Mouse (Mus musculus) limb, embryonic 11.5 days (tissue): ENCODE results near the gene Cdh23. TPM values are rescaled to one million over a fixed set of nuclear protein-coding genes. Genes with fewer than 3 reads are reported as not detected.

Source experiments
- ATAC-seq: fragments of 200-750 bp; cut with Nextera tagmentation; 2 replicates; pipeline ENCODE4 v1.8.0; 2017; ENCODE audit warnings: low read depth; ENCODE audit not compliant: insufficient number of reproducible peaks, low FRiP score, low TSS enrichment
- DNase-seq: peaks from one replicate; pipeline ENCODE4 v3.0.0-alpha.2; 2015; ENCODE audit warnings: low spot score
- H3K27ac ChIP-seq: fragments of 300-500 bp; sonication (generic); replicated peaks from 2 replicates; pipeline ENCODE4 v1.5.1; 2014; ENCODE audit warnings: low read depth, mild to moderate bottlenecking, low read length
- H3K27me3 ChIP-seq: fragments of 300-500 bp; sonication (generic); 2 replicates; pipeline ENCODE4 v1.6.1; 2014; ENCODE audit warnings: mild to moderate bottlenecking, low read length, mixed read lengths; ENCODE audit not compliant: control insufficient read depth, insufficient read depth
- H3K36me3 ChIP-seq: fragments of 300-500 bp; sonication (generic); 2 replicates; pipeline ENCODE4 v1.6.1; 2014; ENCODE audit warnings: mild to moderate bottlenecking, low read length, moderate library complexity, mixed read lengths; ENCODE audit not compliant: control insufficient read depth, insufficient read depth
- H3K4me1 ChIP-seq: fragments of 300-500 bp; sonication (generic); 2 replicates; pipeline ENCODE4 v1.6.1; 2014; ENCODE audit warnings: low read length, mixed read lengths; ENCODE audit not compliant: control insufficient read depth, insufficient read depth
- H3K4me2 ChIP-seq: fragments of 300-500 bp; sonication (generic); 2 replicates; pipeline ENCODE4 v1.6.1; 2014; ENCODE audit warnings: low read depth, mild to moderate bottlenecking, moderate library complexity; ENCODE audit not compliant: severe bottlenecking
- H3K4me3 ChIP-seq: fragments of 300-500 bp; sonication (generic); 2 replicates; pipeline ENCODE4 v1.5.1; 2014; ENCODE audit warnings: low read depth, low read length
- H3K9ac ChIP-seq: fragments of 300-500 bp; sonication (generic); 2 replicates; pipeline ENCODE4 v1.6.1; 2014; ENCODE audit warnings: mild to moderate bottlenecking, low read length
- H3K9me3 ChIP-seq: fragments of 300-500 bp; sonication (generic); 2 replicates; pipeline ENCODE4 v1.6.1; 2016; ENCODE audit warnings: low read length; ENCODE audit not compliant: control insufficient read depth
- WGBS: fragments of 180-500 bp; shearing (Covaris S2); extraction: QIAGEN DNeasy Blood & Tissue Kit; methylation state at CpG from one replicate; pipeline ENCODE4 v1.1.7; 2014; 5-methylcytosine and 5-hydroxymethylcytosine counted together
- polyA plus RNA-seq: library from polyadenylated mRNA; unstranded; fragments of >200 nt; fragmentation: Nextera tagmentation; extraction: Ambion mirVana; gene quantifications from 2 replicates; pipeline ENCODE4 v1.2.1, GENCODE M21; 2014

Gene Cdh23
- polyA plus RNA-seq, 1 experiment from 2014 or later = 0.16 TPM

- Histone ChIP-seq H3K4me1 (no peaks in the 10 kb centered on the region), H3K4me3 (no peak overlapping the region), H3K9ac (no peak overlapping the region), H3K36me3 (peaks cover 17% of the 10 kb centered on the region), H3K9me3 (no peaks in the 10 kb centered on the region), H3K27ac (no peak overlapping the region), H3K27me3 (no peaks in the 10 kb centered on the region), H3K4me2 (no peak overlapping the region)
- no peak for DNase-seq
- WGBS = 89% methylated on average over 17 of the region's 17 CpGs
- no peak for ATAC-seq
Measured at GRCm38 (mm10) chr10:60303419-60303818, 392.9 kb downstream of the Cdh23 start.

GRCm38 (mm10) chr10:60299636-60300035 lies 396.7 kb downstream of the Cdh23 start:
- H3K36me3 ChIP-seq = peaks cover 26% of the 10 kb centered on the region
- WGBS = 98% methylated on average over 12 of the region's 12 CpGs

GRCm38 (mm10) chr10:60296027-60296426 lies 400.3 kb downstream of the Cdh23 start:
- ATAC-seq (no peak), DNase-seq (no peak)
- Histone ChIP-seq H3K4me1 (no peaks in the 10 kb centered on the region), H3K9me3 (no peaks in the 10 kb centered on the region), H3K4me3 (no peak overlapping the region), H3K27ac (no peak overlapping the region), H3K9ac (no peak overlapping the region), H3K36me3 (peaks cover 24% of the 10 kb centered on the region), H3K4me2 (no peak overlapping the region), H3K27me3 (no peaks in the 10 kb centered on the region)
- 83% methylated on average over 9 of the region's 9 CpGs for WGBS

More at GRCm38 (mm10) chr10:60299636-60300035, 396.7 kb downstream of the Cdh23 start:
- no peak for DNase-seq
- H3K4me3 ChIP-seq = no peak overlapping the region
- no peaks in the 10 kb centered on the region for H3K4me1 ChIP-seq
- H3K27ac ChIP-seq = no peak overlapping the region
- no peaks in the 10 kb centered on the region for H3K27me3 ChIP-seq
- H3K9me3 ChIP-seq = no peaks in the 10 kb centered on the region
- ATAC-seq = no peak
- no peak overlapping the region for H3K4me2 ChIP-seq
- H3K9ac ChIP-seq = no peak overlapping the region

- DNase-seq (no peak), ATAC-seq (no peak)
- H3K4me1 ChIP-seq = no peaks in the 10 kb centered on the region
- no peak overlapping the region for H3K9ac ChIP-seq
- peaks cover 17% of the 10 kb centered on the region for H3K36me3 ChIP-seq
- no peak overlapping the region for H3K27ac ChIP-seq
- H3K9me3 ChIP-seq = no peaks in the 10 kb centered on the region
- WGBS = 93% methylated on average over 3 of the region's 3 CpGs
- no peak overlapping the region for H3K4me3 ChIP-seq
- no peaks in the 10 kb centered on the region for H3K27me3 ChIP-seq
- no peak overlapping the region for H3K4me2 ChIP-seq
Measured at GRCm38 (mm10) chr10:60295356-60295755, 400.9 kb downstream of the Cdh23 start.

DNA sequence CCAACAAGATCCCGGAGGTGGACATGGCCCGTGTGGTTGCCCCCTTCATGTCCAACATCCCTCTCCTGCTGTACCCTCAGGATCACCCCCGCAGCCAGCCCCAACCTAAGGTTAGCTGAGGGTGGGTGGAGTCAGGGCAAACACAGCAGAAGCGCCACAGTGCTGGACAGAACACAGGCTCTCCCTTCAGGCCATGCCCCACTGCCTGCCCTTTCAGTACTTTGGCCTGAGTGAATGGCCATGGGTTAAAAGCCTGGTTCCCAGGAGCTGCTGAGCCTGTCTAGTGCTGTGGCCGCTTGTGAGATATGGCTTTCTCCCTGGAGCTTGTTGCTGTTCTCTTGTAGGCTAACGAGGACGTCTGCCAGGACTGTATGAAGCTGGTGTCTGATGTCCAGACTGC lies 401.7 kb downstream of the Cdh23 start:
- Histone ChIP-seq H3K4me1 (0 out of 2 replicates have a peak, but pooled peaks cover 3% of the 10 kb centered on the region), H3K27me3 (no peaks in the 10 kb centered on the region), H3K9me3 (no peaks in the 10 kb centered on the region), H3K4me3 (no peak overlapping the region), H3K27ac (no peak overlapping the region), H3K36me3 (peaks cover 16% of the 10 kb centered on the region), H3K4me2 (no peak overlapping the region), H3K9ac (no peak overlapping the region)
- ATAC-seq (no peak), DNase-seq (no peak)
- 85% methylated on average over 7 of the region's 7 CpGs for WGBS

DNA sequence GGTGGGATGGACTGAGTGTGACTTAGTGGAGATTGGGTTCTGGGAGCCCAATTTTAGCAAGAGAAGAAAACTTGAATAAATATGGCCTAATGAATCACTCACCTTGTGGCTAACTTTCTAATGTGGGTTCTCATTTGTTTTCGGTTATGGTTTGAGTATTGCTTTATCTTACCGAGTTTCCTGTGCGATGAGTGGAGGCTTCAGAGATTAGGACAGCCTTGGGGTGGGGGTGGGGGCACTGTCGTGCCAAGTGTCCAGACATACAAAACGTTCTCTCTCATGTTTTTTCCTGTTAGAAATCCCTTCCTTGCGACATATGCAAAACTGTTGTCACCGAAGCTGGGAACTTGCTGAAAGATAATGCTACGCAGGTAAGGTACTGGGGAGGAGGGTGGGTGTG lies 404.1 kb downstream of the Cdh23 start:
- Histone ChIP-seq H3K4me3 (no peak overlapping the region), H3K4me2 (no peak overlapping the region), H3K36me3 (peaks cover 6% of the 10 kb centered on the region; the same call in 1 of the 2 replicates), H3K27me3 (no peaks in the 10 kb centered on the region), H3K27ac (no peak overlapping the region), H3K9ac (no peak overlapping the region), H3K4me1 (0 out of 2 replicates have a peak, but pooled peaks cover 3% of the 10 kb centered on the region), H3K9me3 (no peaks in the 10 kb centered on the region)
- DNase-seq (no peak), ATAC-seq (no peak)
- 90% methylated on average over 8 of the region's 8 CpGs for WGBS

GRCm38 (mm10) chr10:60290739-60291110 lies 405.6 kb downstream of the Cdh23 start:
- H3K9ac ChIP-seq = no peak overlapping the region
- peaks cover 6% of the 10 kb centered on the region; the same call in 1 of the 2 replicates for H3K36me3 ChIP-seq
- no peak overlapping the region for H3K4me2 ChIP-seq
- no peak overlapping the region for H3K4me3 ChIP-seq
- no peaks in the 10 kb centered on the region for H3K27me3 ChIP-seq
- 86% methylated on average over 8 of the region's 8 CpGs for WGBS
- peaks cover 8% of the 10 kb centered on the region; the same call in 1 of the 2 replicates for H3K4me1 ChIP-seq
- DNase-seq (no peak), ATAC-seq (no peak)
- no peaks in the 10 kb centered on the region for H3K9me3 ChIP-seq
- H3K27ac ChIP-seq = no peak overlapping the region

GRCm38 (mm10) chr10:60290026-60290738 lies 406.1 kb downstream of the Cdh23 start:
- H3K4me1 ChIP-seq = peaks cover 13% of the 10 kb centered on the region
- H3K4me2 ChIP-seq = no peak overlapping the region
- WGBS = 73% methylated on average over 7 of the region's 7 CpGs
- no peak overlapping the region for H3K9ac ChIP-seq
- H3K36me3 ChIP-seq = 0 out of 2 replicates have a peak, but pooled peaks cover 3% of the 10 kb centered on the region
- no peaks in the 10 kb centered on the region for H3K27me3 ChIP-seq
- H3K4me3 ChIP-seq = no peak overlapping the region
- ATAC-seq (no peak), DNase-seq (no peak)
- H3K9me3 ChIP-seq = no peaks in the 10 kb centered on the region
- H3K27ac ChIP-seq = no peak overlapping the region

GRCm38 (mm10) chr10:60289216-60289615 lies 407.1 kb downstream of the Cdh23 start:
- no peak overlapping the region for H3K4me3 ChIP-seq
- no peaks in the 10 kb centered on the region for H3K9me3 ChIP-seq
- H3K9ac ChIP-seq = no peak overlapping the region
- 92% methylated on average over 8 of the region's 8 CpGs for WGBS
- no peak overlapping the region for H3K4me2 ChIP-seq
- H3K27ac ChIP-seq = no peak overlapping the region
- no peak for DNase-seq
- no peaks in the 10 kb centered on the region for H3K27me3 ChIP-seq
- ATAC-seq = no peak
- no peaks in the 10 kb centered on the region for H3K36me3 ChIP-seq
- H3K4me1 ChIP-seq = peaks cover 23% of the 10 kb centered on the region
